Mouse (Mus musculus) stomach, embryonic 14.5 days (tissue): Measurements from ENCODE around the gene A2ml1. TPM values are rescaled to one million over a fixed set of nuclear protein-coding genes. Genes with fewer than 3 reads are reported as not detected.

Experiments used
- ATAC-seq: fragments of 200-750 bp; cut with Nextera tagmentation; 2 replicates; pipeline ENCODE4 v1.8.0; 2017; ENCODE audit warnings: low read depth, moderate TSS enrichment; ENCODE audit not compliant: insufficient number of reproducible peaks, insufficient read depth, low FRiP score
- H3K27ac ChIP-seq: fragments of 300-500 bp; sonication (generic); 2 replicates; pipeline ENCODE4 v1.5.1; 2014; ENCODE audit warnings: mild to moderate bottlenecking, low read length, moderate library complexity, mixed read lengths
- H3K27me3 ChIP-seq: fragments of 300-500 bp; sonication (generic); 2 replicates; pipeline ENCODE4 v1.6.1; 2014; ENCODE audit warnings: low read length, control low read depth, mixed read lengths; ENCODE audit not compliant: control insufficient read depth, insufficient read depth
- H3K36me3 ChIP-seq: fragments of 300-500 bp; sonication (generic); 2 replicates; pipeline ENCODE4 v1.6.1; 2014; ENCODE audit warnings: mild to moderate bottlenecking, control low read depth, low read length, moderate library complexity, mixed read lengths; ENCODE audit not compliant: control insufficient read depth, insufficient read depth
- H3K4me1 ChIP-seq: fragments of 300-500 bp; sonication (generic); 2 replicates; pipeline ENCODE4 v1.6.1; 2014; ENCODE audit warnings: low read length, control low read depth, mixed read lengths; ENCODE audit not compliant: control insufficient read depth, insufficient read depth
- H3K4me2 ChIP-seq: fragments of 300-500 bp; sonication (generic); replicated peaks from 2 replicates; pipeline ENCODE4 v1.6.1; 2014; ENCODE audit warnings: low read depth, low read length, control low read depth
- H3K4me3 ChIP-seq: fragments of 300-500 bp; sonication (generic); 2 replicates; pipeline ENCODE4 v1.5.1; 2014; ENCODE audit warnings: low read depth, low read length, control low read depth
- H3K9ac ChIP-seq: fragments of 300-500 bp; sonication (generic); replicated peaks from 2 replicates; pipeline ENCODE4 v1.6.1; 2014; ENCODE audit warnings: low read depth, mild to moderate bottlenecking, control low read depth, low read length, moderate library complexity, mixed read lengths
- H3K9me3 ChIP-seq: fragments of 300-500 bp; sonication (generic); 2 replicates; pipeline ENCODE4 v1.6.1; 2016; ENCODE audit warnings: low read depth, low read length, control low read depth; ENCODE audit not compliant: control insufficient read depth
- WGBS: fragments of 180-500 bp; shearing (Covaris S2); extraction: QIAGEN DNeasy Blood & Tissue Kit; methylation state at CpG from one replicate; pipeline ENCODE4 v1.1.7; 2014; 5-methylcytosine and 5-hydroxymethylcytosine counted together
- polyA plus RNA-seq: library from polyadenylated mRNA; unstranded; fragments of >200 nt; fragmentation: Nextera tagmentation; extraction: Ambion mirVana; gene quantifications from 2 replicates; pipeline ENCODE4 v1.2.1, GENCODE M21; 2014

Gene A2ml1
- polyA plus RNA-seq, 1 experiment from 2014 or later: 4.4 TPM

GRCm38 (mm10) chr6:128602463-128603201 is 21.2 kb upstream of the A2ml1 start:
- H3K27me3 ChIP-seq: no peaks in the 10 kb centered on the region
- H3K4me3 ChIP-seq: no peak overlapping the region
- no peak overlapping the region for H3K9ac ChIP-seq
- no peaks in the 10 kb centered on the region for H3K36me3 ChIP-seq
- no peaks in the 10 kb centered on the region for H3K4me1 ChIP-seq
- ATAC-seq: no peak
- H3K27ac ChIP-seq: no peak overlapping the region
- H3K4me2 ChIP-seq: no peak overlapping the region
- H3K9me3 ChIP-seq: no peaks in the 10 kb centered on the region
- 64% methylated on average over 10 of the region's 10 CpGs for WGBS

- WGBS: 51% methylated on average over 3 of the region's 3 CpGs
- Histone ChIP-seq H3K4me2 (no peak overlapping the region), H3K27ac (no peak overlapping the region), H3K9ac (no peak overlapping the region), H3K4me3 (no peak overlapping the region), H3K27me3 (no peaks in the 10 kb centered on the region), H3K36me3 (no peaks in the 10 kb centered on the region), H3K4me1 (no peaks in the 10 kb centered on the region), H3K9me3 (no peaks in the 10 kb centered on the region)
- ATAC-seq: no peak
Observed at GRCm38 (mm10) chr6:128602026-128602425, 20.6 kb upstream of the A2ml1 start.

GRCm38 (mm10) chr6:128599555-128599954 is 18.1 kb upstream of the A2ml1 start:
- no peak overlapping the region for H3K4me3 ChIP-seq
- no peak overlapping the region for H3K9ac ChIP-seq
- no peak for ATAC-seq
- no peak overlapping the region for H3K27ac ChIP-seq
- H3K4me1 ChIP-seq: no peaks in the 10 kb centered on the region
- H3K9me3 ChIP-seq: no peaks in the 10 kb centered on the region
- H3K36me3 ChIP-seq: no peaks in the 10 kb centered on the region
- WGBS: 58% methylated on average over 4 of the region's 4 CpGs
- no peaks in the 10 kb centered on the region for H3K27me3 ChIP-seq
- no peak overlapping the region for H3K4me2 ChIP-seq

- H3K36me3 ChIP-seq: no peaks in the 10 kb centered on the region
- no peak overlapping the region for H3K4me2 ChIP-seq
- ATAC-seq: no peak
- no peak overlapping the region for H3K27ac ChIP-seq
- H3K9ac ChIP-seq: no peak overlapping the region
- no peaks in the 10 kb centered on the region for H3K9me3 ChIP-seq
- WGBS: 44% methylated on average over 2 of the region's 2 CpGs
- H3K4me3 ChIP-seq: no peak overlapping the region
- H3K27me3 ChIP-seq: no peaks in the 10 kb centered on the region
- H3K4me1 ChIP-seq: no peaks in the 10 kb centered on the region
Observed at GRCm38 (mm10) chr6:128598256-128599047, 17.0 kb upstream of the A2ml1 start.

- Histone ChIP-seq H3K27ac (peak overlapping the region; percentile 34; the same call in 1 of the 2 replicates), H3K4me1 (no peaks in the 10 kb centered on the region), H3K36me3 (no peaks in the 10 kb centered on the region), H3K4me3 (peak overlapping the region; percentile 20), H3K4me2 (peak overlapping the region; percentile 39), H3K27me3 (no peaks in the 10 kb centered on the region), H3K9ac (no peak overlapping the region), H3K9me3 (no peaks in the 10 kb centered on the region)
- WGBS: 5% methylated on average over 9 of the region's 9 CpGs
- ATAC-seq: peak; percentile 90
Observed at GRCm38 (mm10) chr6:128597121-128597522, 15.7 kb upstream of the A2ml1 start.

GRCm38 (mm10) chr6:128594651-128595050 is 13.2 kb upstream of the A2ml1 start:
- no peaks in the 10 kb centered on the region for H3K9me3 ChIP-seq
- no peak overlapping the region for H3K9ac ChIP-seq
- no peaks in the 10 kb centered on the region for H3K27me3 ChIP-seq
- ATAC-seq: no peak
- no peak overlapping the region for H3K27ac ChIP-seq
- H3K4me1 ChIP-seq: no peaks in the 10 kb centered on the region
- H3K4me2 ChIP-seq: no peak overlapping the region
- 82% methylated on average over 9 of the region's 9 CpGs for WGBS
- no peaks in the 10 kb centered on the region for H3K36me3 ChIP-seq
- H3K4me3 ChIP-seq: no peak overlapping the region

GRCm38 (mm10) chr6:128589426-128589825 is 8.0 kb upstream of the A2ml1 start:
- no peak for ATAC-seq
- no peaks in the 10 kb centered on the region for H3K4me1 ChIP-seq

GRCm38 (mm10) chr6:128587619-128588018 is 6.2 kb upstream of the A2ml1 start:
- Histone ChIP-seq H3K4me1 (no peaks in the 10 kb centered on the region), H3K9ac (no peak overlapping the region), H3K27ac (no peak overlapping the region), H3K4me2 (no peak overlapping the region), H3K36me3 (no peaks in the 10 kb centered on the region), H3K4me3 (no peak overlapping the region), H3K27me3 (no peaks in the 10 kb centered on the region), H3K9me3 (no peaks in the 10 kb centered on the region)
- no peak for ATAC-seq
- 57% methylated on average over 6 of the region's 6 CpGs for WGBS

More at GRCm38 (mm10) chr6:128589426-128589825, 8.0 kb upstream of the A2ml1 start:
- Histone ChIP-seq H3K27ac (no peak overlapping the region), H3K4me3 (no peak overlapping the region), H3K27me3 (no peaks in the 10 kb centered on the region), H3K9me3 (no peaks in the 10 kb centered on the region), H3K36me3 (no peaks in the 10 kb centered on the region), H3K4me2 (no peak overlapping the region), H3K9ac (no peak overlapping the region)
- WGBS: 56% methylated on average over 4 of the region's 4 CpGs
